Mouse (Mus musculus) B cell, adult 62 days (primary cell): ENCODE measurements around the gene Rab19. TPM values are rescaled to one million over a fixed set of nuclear protein-coding genes. Genes with fewer than 3 reads are reported as not detected.

ENCODE experiments used
- total RNA-seq: library from RNA; stranded (reverse); gene quantifications from 4 replicates; pipeline ENCODE4 v1.2.4, GENCODE M21; 2023

Rab19 gene
- total RNA-seq, result 5.6 to 9.9 TPM (median 8.4 TPM) in 4 replicates

GRCm38 (mm10) chr6:39381125-39381880 is at the start of gene Rab19:
TSS of gene Rab19 (plus strand) at chr6:39381175.

DNA sequence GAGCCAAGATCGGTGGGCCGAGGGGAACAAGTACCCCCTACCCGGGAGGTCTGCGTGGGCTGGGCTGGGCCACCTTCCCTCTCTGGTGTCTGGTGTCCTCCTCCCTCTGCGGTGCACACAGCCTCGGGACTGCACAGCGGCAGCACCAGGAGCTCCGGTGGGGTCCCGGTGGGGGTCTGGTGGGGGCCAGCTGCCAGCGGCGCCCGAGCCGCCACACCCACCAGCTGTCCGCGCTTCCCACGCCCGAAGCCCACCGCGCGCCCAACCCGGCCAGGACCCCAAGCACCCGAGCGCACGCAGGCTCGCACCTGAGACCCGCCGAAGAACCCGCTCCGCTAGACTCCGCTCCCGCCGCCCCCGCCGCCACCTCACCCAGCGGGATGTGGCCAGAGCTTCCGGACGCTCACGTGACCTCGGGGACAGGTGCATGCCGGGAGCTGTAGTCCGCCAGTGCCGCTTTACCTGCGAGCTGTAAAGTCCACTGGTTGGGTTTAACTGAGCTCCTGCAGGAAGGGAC is 3.6 kb upstream of the Rab19 start, which contains the start of gene Slc37a3:
Slc37a3 (minus strand) TSS at position 365 of the 517 bp plus-strand sequence.

GRCm38 (mm10) chr6:39419851-39420721 is 39.1 kb downstream of the Rab19 start, which contains the start of gene Mkrn1:
TSS of gene Mkrn1 (minus strand) at chr6:39420462.

Other genes with a start within 250 kb of the Rab19 start
- 89.6 to 96.3 TPM (median 90.4 TPM) in 4 replicates for gene Kdm7a, start 174.4 kb upstream of the Rab19 start, total RNA-seq
- 42.9 to 48.2 TPM (median 46.2 TPM) in 4 replicates for gene Slc37a3, start 3.5 kb upstream of the Rab19 start, total RNA-seq
- 75.1 to 82.0 TPM (median 77.9 TPM) in 4 replicates for gene Mkrn1, start 39.3 kb downstream of the Rab19 start, total RNA-seq
- 0.43 to 0.66 TPM in 2 of 4 replicates, not detected in the others for gene Dennd2a, start 176.7 kb downstream of the Rab19 start, total RNA-seq
- gene Adck2, start 192.7 kb downstream of the Rab19 start, total RNA-seq, result 32.4 to 42.7 TPM (median 35.8 TPM) in 4 replicates
- gene Gm42420, start 204.6 kb downstream of the Rab19 start, total RNA-seq, result 1.9 TPM in 1 of 4 replicates, not detected in the others
- gene Ndufb2, start 211.4 kb downstream of the Rab19 start, total RNA-seq, result 41.0 to 49.5 TPM (median 47.9 TPM) in 4 replicates